Mouse (Mus musculus): ENCODE data around the gene Sctr.

The Sctr gene

DNA sequence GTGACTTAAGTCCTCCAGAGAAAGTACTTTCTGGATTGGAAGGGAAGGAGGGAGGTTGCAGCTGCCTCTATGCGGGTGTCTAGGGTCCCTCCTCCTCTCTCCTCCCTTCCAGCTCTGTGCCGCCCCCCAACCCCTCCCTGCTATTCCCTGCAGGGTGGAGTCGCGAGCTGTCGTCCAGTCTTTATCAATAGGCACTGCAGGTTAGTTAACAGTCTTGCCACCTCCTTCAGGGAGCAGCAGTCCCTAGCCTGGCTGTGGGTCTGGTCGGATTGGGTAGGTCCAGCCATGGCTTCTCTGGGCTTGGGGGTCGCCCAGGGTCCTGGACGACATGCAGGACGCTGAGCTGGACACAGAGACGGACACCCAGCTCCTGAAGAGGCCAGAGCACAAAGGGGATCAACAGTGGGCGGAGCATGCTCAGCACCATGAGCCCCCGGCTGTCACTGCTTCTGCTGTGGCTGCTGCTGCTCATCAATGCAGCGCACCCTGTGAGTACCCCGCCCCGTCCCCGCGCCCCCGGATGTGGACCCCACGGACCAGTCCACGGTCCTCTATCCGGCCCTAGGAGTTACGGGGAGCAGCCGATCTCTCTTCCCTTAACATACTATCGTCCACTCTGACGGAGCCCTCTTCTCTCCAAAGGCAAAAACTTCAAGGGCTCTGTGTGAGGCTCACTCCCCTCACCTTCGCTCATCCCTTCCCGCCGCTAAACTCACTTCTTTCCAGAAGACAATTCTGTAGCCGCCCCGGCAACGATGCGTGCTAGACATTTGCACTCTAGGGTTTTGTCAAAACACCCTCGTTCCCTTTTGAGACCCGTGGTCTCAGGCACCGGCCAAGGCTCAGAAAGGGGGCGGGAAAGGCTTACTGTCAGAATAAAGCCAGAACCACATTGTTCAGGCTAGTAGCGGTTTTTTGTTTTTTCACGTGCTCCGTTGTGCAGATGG lies at the start of gene Sctr:
Sctr (plus strand) TSS at position 51 of the 947 bp plus-strand sequence.
- DNase-seq, result no peak

DNA sequence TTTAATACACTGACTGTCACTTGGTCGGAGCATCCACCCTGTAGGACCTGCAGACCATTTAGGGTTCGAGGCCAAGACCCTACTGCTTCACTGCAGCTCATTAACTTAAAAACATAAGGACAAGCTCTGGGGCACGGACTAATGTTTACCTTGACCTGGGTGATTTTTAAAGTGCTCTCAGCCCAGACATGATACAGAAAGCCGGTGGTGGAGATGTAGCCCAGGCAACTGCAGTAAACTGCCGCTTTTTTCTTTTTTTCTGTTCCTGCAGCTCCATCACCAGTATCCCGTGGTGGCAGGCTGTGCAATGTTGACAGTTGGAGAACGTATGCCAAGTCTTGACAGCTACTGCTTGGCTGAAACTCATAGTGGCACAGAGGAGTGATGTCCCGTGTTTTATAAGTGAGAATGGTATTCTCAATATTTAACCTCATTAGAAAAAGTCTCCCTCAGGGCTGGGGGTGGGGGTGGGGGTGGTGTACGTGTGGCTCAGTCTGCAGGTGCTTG lies 48.9 kb upstream of the Sctr start:
- no peak for DNase-seq

GRCm38 (mm10) chr1:119959464-119959863 lies 47.2 kb upstream of the Sctr start:
- DNase-seq, result no peak

DNA sequence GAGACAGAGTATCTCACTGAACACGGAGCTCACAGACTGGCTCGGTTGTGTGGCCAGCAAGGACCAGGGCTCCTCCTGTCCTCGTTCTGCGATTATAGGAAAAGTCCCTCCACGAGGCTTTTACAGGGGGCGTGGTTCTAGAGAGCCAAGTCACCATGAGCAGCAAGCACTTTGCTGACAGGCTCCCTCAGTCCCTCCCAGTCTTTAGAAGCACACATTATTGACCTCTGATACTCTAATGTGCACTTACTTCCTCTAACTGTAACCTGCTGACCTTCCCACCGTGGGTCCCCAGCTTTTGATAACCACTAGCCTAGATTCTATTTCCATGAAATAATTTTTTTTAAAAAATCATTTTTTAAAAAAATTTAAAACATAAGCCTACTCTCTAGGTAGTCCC lies 46.8 kb upstream of the Sctr start:
- DNase-seq, result no peak

GRCm38 (mm10) chr1:119965804-119966514 lies 40.7 kb upstream of the Sctr start:
- DNase-seq, result no peak

GRCm38 (mm10) chr1:119973117-119973516 lies 33.6 kb upstream of the Sctr start:
- no peak for DNase-seq

DNA sequence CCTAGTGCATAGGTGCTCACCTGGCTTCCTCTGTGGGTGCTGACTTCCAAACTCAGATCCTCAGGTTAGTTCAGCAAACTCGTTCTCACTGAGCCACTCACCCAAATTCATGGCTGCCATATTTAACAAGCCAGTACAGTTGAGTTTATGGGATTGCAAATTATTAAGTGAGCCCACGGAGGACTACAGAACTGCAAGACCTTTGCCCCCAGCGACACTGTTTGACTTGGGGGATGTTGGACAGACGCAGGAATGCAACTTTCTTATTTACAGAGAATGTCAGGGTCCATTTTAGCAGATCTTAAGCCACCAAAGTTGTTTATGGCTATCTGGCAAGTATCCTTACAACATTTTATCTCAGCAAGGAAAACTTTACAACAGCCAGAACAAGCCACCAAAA lies 31.6 kb upstream of the Sctr start:
- DNase-seq, result no peak

GRCm38 (mm10) chr1:119986555-119986954 lies 20.1 kb upstream of the Sctr start:
- no peak for DNase-seq

DNA sequence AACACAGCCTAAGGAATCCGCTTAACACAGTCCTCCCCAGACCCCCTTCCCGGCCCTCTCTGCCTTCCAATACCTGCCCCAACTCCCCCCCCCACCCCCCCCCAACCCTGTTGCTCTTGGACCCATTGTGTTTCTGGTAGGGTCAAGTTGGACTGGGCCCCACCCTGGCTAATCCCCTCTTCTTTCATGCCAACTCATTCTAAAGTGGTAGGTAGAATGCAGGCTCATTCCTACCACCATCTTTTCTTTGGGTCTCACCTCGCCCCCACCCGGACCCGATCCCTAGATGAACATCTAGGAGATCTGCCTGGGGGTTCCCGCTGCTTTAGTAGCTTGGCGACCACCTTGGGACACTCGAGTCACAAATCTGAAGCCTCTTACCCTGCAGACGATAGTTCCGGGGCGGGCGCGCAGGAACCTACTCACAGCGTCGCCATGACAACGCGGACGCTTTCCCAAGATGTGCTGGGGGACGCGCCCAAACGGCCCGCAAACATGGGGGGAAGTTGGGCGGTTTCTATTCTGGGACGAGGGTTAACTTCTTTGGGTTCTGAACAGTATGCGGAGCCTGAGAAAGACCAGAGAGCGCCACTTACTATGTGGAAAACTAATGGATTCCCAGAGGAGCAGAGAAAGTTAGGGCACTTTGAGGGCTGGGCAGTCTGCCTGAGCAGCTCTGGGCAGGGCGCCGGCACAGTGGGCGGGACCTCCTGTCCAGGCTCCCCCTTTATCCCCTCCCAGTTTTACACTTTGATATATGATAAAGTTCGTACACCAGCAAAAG lies 9.7 kb upstream of the Sctr start, which contains the start of gene Cfap221:
Cfap221 (minus strand) TSS at position 437 of the 784 bp plus-strand sequence.
- DNase-seq, result peak; percentile 34

DNA sequence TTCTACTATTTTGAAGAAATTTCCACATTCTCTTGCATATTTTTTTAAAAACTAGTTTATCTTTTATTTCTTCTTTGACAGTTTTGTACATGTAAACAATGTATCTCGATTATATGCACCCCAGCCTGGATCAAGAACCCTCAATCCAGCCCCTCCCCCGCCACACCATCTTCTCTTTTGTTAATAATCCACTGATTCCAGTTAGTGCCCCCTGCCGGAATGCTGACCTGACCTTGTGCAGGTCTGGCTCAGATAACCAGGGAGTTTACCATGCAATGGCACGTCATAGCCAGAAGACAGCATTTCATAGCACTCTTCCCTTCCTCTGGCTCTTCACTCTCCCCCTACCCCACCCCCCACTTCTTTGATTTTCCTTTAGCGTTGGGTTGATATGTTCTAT lies 9.1 kb upstream of the Sctr start:
- DNase-seq, result no peak

- no peak for DNase-seq
Observed at GRCm38 (mm10) chr1:120007851-120008588, 1.3 kb downstream of the Sctr start.

- no peak for DNase-seq
Observed at GRCm38 (mm10) chr1:120012638-120013037, 5.9 kb downstream of the Sctr start.

DNA sequence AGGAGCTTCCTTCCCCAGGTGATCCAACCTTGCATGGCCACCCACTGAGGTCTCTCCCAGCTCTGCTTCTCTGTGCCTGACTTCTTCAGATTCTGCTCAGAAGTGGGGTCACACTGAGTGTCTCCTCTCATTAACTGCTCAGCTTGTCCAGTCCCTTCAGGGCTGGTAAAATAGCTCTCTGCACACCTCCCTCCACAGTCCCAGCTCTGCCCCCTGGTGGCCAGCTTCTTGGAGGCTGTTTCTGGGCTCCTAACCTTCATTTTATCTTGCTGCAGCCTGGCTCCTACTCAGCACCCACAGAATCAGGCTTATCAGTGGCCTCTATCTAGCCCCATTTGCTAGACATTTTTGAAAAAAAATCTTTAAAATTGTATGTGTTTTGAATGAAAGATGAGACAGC lies 6.4 kb downstream of the Sctr start:
- DNase-seq, result peak; percentile 46

DNA sequence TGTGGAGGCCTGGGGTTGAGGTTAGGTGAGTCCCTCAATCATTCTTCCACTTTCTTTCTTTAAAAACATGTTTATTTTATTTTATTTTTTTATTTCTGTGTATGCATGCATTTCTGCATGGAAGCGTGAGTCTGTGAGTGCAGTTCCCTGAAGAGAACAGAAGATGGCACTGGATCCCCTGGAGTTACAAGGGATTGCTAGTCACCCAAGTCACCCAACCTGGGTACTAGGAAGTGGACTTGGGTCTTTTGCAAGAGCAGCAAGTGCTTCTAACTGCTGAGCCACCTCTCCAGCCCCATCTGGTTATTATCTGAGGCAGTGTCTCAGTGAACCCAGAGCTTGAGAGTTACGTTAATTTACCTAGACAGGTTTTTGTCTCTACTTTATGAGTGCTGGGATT lies 9.5 kb downstream of the Sctr start:
- DNase-seq, result no peak

DNA sequence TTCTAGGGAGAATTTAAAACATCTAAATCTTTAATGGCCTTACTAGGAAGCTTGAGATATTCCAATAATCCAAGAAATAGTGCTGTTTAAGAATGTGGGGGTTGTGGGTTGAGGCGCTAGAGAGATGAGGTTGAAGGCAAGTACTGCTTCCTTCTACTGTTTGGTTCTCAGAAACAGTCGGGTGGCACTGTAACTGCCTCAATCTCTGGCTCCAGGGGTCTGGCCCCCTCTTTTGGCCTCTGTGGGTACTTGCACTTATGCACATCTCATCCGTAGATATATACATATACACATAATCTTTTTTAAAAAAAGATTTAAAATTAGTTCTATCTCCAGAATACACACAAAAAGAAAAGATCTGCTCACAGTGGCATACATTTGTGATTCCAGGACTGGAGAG lies 12.2 kb downstream of the Sctr start:
- no peak for DNase-seq

GRCm38 (mm10) chr1:120019428-120019827 lies 12.7 kb downstream of the Sctr start:
- DNase-seq, result no peak

DNA sequence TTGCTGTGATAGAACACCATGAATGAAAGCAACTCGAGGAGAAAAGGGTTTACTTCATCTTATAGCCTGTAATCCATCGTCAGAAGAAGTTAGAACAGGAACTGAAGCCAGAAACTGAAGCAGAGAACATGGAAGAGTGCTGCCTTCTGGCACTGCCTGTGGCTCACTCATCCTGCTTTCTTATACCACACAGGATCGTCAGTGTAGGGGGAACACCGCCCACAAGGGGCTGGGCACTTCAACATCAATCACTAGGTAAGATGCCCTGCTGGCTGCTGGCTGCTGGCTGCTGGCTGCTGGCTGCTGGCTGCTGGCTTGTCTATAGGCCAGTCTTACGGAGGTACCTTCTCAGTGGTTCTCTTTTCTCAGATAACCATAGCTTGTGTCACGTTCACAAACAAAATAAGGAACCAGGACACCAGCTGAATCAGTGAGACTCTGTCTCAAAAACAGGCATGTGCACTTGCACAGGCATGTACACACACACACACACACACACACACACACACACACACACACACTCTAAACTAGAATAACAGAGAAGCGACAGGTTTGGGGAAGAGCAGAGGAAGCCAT lies 13.7 kb downstream of the Sctr start:
- DNase-seq, result no peak

GRCm38 (mm10) chr1:120021951-120022350 lies 15.3 kb downstream of the Sctr start:
- no peak for DNase-seq

- DNase-seq, result no peak
Observed at GRCm38 (mm10) chr1:120024331-120025049, 17.8 kb downstream of the Sctr start.

- no peak for DNase-seq
Observed at GRCm38 (mm10) chr1:120025050-120025439, 18.4 kb downstream of the Sctr start.

GRCm38 (mm10) chr1:120027693-120028092 lies 21.0 kb downstream of the Sctr start:
- DNase-seq, result no peak

Data from thymus, postnatal 25 days (tissue).